Mouse (Mus musculus): ENCODE results near the gene Gm340. TPM values are rescaled to one million over a fixed set of nuclear protein-coding genes. Genes with fewer than 3 reads are reported as not detected.

Gm340 gene
- total RNA-seq, 1 experiment from 2014 or later: 19.7 TPM

DNA sequence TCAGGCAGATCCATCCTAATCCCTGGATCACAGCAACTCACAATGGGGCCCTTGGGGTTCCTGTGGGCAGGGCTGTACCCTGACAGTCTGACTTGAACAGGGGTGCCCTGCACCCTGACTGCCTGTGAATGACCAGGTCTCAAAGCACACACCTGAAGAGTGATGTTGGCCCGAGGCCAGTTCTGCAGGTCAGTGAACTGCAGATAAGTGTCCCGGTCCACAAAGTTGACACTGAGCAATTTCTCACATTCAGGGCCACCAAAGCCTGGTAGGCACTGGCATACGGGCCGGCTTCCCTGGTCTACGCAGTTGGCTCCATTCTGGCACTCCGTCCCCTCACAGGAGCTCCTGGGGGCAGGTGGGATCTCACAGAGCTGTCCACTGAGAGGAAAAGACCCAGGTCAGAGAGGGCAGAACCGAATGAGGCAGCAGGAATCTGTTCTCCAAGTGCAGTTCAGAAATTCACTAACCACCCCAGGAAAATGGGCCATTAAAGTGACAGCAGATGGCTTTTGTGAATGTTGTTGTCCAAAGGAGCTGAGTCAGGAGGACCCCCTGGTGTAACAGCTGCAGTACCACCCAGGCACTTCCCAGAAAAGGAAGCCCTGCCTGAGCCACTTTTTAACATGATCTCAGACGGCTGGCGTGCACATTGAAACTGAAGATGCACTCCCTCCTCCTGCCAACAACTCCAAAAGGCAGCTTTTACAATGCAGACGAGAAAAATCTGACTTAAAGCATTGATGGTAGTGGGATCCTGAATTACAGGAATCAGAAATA is 24.2 kb downstream of the Gm340 start:
- no peak for ATAC-seq (replicated peaks; ENCODE audit: insufficient number of reproducible peaks, low FRiP score, low TSS enrichment, poor library complexity, severe bottlenecking)

DNA sequence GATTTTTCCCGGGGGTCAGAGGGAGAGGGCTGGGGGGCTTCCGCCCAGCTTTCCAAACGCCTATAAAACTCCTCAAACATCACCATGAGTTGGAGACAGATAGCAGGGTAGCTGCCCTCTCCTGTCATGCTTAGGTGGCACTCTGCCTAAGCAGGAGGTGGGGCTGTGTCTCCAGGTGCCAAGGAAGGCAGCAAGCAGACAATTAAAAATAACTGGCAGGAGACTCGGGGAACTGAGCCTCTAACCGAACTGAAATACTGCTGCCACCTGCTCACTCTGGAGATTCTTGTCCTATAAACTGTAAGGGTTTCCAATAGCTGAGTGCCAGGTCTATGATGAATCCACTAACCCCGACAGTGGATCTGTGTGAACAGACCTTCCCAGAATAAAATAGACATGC is 29.5 kb downstream of the Gm340 start:
- ATAC-seq (replicated peaks; ENCODE audit: insufficient number of reproducible peaks, low FRiP score, low TSS enrichment, poor library complexity, severe bottlenecking): no peak

DNA sequence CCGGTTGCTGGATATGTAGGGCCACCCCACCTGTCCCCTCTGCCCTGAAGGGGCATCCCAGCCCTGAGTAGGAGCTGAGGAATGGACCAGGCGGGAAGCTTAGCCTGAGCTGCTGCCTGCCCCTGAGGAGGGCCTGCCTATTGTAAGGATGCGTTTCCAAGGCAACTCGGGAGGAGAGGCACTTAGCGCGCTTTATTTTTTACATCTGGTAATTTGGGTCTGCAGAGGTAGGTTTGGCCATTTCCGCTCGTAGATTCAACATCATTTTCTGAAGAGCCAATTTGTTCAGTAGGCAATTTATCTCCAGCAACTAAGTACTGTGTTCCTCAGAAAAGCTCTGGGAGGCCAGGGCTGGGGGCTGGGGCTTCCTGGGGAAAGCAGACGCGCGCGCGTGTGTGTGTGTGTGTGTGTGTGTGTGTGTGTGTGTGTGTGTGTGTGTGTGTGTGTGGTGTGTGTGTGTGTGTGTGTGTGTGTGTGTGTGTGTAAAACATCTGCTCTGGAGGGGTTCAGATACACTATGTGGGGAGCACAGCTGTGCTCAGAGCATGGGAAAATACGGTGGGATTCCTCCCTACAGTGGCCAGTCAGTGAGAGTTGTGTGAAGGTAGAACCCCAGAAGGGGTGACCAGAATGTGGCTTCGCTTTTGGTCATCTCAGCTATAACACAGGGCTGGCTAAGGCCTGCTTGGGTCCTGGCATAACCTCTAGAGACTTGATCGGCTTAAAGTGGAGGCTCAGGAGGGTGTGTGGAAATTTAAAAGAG is 31.3 kb downstream of the Gm340 start:
- ATAC-seq (replicated peaks; ENCODE audit: insufficient number of reproducible peaks, low FRiP score, low TSS enrichment, poor library complexity, severe bottlenecking): no peak

DNA sequence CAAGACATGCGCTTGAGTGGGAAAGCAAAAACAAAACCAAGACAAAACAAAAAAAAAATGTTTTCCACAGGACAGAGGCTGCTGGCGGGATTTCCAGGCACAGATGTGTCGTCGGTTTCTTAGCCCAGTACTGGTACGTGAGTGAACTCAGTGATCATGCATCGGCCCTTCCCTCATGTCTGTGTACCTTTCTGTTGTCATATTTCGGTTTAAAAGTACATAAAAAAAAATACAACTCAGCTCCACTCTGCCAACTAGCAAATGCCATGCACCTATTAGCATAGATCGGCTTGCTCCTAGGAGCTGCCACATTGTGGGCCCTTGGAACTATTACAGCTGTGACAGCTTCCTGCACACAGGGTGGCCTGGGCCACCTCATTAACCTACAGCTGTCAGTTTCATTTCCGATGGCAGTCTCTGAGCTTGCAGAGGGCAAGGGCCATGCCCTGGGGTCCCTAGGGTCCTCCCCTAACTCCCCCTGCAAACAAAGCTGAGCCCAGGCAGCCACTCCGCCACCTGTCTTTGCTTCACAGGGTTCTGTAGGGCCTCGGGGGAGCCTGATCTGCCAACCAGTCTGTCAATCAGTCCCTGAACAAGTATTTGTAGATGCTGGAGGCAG is 33.5 kb downstream of the Gm340 start:
- ATAC-seq (replicated peaks; ENCODE audit: insufficient number of reproducible peaks, low FRiP score, low TSS enrichment, poor library complexity, severe bottlenecking): no peak

DNA sequence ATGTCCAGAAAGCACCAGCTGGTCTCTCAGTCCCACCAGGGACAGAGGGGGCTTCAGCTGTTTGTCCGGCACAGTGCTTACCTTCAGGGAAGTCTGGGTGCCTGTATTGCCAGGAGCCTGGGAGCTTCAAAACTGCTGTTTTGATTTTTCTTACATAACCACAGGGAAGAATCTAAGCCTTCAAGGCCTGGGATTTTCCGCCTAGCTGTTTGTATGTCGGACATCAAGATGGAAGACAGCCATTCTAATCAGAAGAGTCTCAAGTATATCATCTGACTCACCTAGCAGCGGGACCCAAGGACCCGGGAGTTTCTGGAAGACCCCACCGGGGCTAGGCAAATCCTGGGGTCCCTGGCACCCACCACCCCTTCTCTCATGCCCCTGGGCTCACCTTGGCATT is 34.1 kb downstream of the Gm340 start:
- ATAC-seq (replicated peaks; ENCODE audit: insufficient number of reproducible peaks, low FRiP score, low TSS enrichment, poor library complexity, severe bottlenecking): no peak

DNA sequence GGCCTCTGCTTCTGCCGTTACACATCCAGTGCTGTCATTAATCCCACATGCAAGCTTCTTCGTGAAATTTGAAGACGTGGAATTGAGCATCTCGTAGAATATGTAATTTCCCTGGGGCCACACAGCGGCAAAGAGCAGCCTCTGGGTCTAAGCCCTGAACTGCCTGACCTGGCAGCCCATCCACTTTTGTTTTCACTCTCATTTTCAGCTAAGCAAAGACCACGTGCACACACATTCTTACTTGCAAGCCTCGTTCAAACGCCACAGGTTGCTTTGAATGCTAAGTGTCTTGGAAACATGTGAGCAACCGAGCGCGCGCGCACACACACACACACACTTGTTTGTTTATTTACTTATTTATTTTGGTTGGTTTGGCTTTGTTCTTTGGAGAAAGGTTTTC is 34.9 kb downstream of the Gm340 start:
- ATAC-seq (replicated peaks; ENCODE audit: insufficient number of reproducible peaks, low FRiP score, low TSS enrichment, poor library complexity, severe bottlenecking): no peak

DNA sequence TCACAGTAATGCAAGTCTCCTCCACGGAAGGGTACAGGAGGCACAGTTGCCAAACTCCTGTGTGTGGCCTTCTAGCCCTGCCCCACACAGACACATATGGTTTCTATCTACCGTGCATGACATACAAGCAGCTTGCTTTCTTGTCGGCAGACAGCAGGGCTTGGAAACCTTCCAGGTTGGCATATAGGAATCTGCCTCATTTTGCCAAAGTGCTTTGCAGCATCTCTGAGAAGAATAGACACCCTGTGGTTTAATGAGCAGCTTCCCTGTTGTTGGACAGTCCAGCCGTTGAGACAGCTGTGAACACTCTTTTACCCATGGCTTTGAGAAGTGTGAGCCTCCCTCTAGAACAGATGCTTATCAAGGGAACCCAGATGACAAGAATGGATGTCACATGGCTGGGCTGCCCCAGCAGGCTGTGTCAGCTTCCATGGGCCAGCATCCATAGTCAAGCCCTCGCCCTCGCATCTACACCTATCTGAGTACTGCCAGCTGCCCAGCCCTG is 36.0 kb downstream of the Gm340 start:
- no peak for ATAC-seq (replicated peaks; ENCODE audit: insufficient number of reproducible peaks, low FRiP score, low TSS enrichment, poor library complexity, severe bottlenecking)

DNA sequence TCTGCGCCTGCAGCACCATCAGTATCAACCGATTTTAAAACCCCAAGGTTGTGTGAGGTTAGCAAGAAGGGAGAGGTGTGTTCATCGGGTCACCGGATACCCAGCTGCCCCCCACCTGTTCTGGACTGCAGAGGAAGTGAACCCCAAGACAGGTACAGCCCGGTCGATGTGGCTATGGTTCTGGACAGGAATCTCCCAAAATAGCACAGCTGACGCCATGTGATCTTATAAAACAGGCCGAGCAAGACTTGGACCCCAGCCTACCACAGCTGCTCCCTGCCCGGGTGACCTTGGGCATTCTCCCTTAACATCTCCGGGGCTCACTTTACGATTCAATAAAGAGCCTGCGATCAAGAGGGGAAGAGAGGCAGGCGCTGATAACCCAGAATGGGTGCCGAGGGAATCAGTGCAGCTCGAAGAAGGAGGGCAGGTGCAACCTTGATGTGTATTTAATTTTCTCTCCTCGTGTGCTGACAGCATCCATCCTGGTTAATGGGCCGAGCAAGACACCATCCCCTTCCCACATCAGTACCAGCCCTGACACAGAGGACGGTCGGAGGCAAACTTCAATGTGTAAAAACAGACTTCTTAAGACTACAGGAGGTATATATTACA is 36.7 kb downstream of the Gm340 start:
- no peak for ATAC-seq (replicated peaks; ENCODE audit: insufficient number of reproducible peaks, low FRiP score, low TSS enrichment, poor library complexity, severe bottlenecking)

DNA sequence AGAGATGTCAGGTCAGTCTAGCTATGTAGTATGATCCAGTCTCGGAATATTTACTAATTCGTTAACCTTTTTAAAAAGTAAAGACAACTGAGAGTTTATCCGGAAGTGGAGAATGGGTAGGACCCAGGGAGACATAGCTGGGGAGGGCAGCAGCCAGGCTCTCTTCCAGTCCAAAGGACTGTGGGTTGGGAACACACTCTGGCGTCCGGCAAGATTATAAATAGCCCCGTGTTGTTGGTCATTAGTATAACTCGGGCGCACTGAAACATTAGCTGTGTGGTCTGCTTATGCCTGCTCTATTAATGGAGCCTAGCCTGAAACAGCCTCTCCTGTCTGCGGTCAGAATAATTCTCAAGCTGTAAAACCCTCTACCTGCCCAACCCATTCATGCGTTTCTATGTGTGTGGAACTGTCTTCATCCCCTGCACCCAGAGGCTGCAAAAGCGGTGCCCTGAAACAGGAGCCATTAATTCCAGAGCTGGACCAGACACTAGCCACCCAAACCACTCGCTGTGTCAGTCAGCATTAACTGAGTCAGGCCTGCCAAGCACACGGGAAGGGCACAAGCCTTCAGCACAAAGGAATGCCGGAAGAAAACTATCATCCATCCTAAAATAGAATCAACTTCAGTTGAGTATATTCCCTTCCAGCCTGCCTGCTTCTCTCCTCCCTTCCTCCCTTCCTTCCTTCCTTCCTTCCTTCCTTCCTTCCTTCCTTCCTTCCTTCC is 38.4 kb downstream of the Gm340 start:
- ATAC-seq (replicated peaks; ENCODE audit: insufficient number of reproducible peaks, low FRiP score, low TSS enrichment, poor library complexity, severe bottlenecking): no peak

DNA sequence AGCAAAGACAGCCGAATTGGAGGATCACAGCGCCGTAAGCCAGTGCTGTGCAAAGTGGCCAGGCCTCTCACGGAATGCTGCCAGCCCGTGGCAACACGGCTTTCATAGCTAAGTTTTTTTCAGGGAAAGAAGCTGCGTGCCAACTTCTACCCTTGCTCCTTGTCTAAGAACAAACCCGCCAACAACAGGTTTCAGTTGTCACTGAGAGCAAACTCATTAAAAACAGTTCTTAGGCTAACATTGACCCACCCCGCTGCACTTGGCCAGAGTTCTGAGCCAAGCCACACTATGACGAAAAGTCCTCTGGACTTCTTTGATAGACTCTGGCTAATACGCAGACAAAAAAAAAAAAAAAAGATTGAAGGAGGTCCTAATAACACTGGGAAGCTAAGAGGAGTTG is 46.8 kb downstream of the Gm340 start:
- no peak for ATAC-seq (replicated peaks; ENCODE audit: insufficient number of reproducible peaks, low FRiP score, low TSS enrichment, poor library complexity, severe bottlenecking)

DNA sequence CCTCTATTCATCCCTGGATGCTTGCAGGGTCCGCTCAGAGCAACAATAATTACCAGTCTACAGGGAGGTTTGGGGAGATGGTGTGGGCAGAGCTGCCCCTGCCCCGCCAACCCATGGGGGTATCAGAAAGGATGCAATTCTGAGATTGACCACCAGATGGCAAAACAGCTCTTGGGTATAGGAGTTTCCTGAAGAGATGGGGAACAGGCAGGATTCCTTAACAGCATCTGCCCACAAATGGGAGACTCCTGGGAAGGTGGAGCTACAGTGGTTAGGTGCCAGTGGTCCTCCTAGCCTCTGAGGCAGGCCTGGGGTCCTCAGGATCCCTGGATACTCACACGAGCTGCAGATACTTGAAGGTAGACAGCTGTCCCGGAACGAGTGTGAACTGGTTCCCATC is 47.4 kb downstream of the Gm340 start:
- ATAC-seq (replicated peaks; ENCODE audit: insufficient number of reproducible peaks, low FRiP score, low TSS enrichment, poor library complexity, severe bottlenecking): no peak

DNA sequence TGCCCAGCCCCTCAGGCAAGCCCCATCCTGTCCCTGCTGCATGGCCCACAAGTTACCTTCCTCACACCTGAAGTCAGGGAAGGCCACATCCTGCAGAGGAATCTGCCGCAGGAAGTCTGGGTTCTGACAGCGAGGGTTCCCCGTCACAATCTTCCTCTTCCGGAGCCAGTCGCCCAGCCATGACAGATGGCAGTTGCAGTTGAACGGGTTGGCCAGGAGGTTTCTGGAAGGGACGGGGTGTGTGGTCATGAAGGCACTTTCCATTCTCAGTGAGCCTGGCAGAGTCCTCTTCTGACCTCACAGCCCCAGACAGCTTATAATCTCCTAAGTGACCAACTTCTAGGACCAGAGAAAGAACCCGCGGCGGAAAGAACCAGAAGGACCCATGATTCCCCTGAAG is 51.9 kb downstream of the Gm340 start:
- ATAC-seq (replicated peaks; ENCODE audit: insufficient number of reproducible peaks, low FRiP score, low TSS enrichment, poor library complexity, severe bottlenecking): no peak

DNA sequence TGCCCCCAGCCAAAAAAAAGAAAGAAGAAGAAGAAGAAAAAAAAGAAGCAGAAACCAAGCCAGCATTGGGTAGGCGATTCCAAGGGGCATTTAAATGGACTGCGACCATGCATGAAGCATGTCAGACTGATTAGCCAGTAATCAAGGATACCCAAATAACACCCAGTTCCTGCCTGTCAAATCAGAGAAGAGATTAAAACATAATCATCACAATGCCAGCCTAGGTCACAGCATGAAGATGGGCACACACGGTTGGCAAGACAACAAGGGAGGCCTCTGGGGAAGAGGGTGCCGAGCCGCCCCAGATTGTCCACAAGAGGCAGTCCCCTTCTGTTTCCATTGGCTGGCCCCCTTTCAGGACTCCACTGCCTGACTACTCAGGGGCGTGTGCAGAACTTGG is 52.8 kb downstream of the Gm340 start:
- no peak for ATAC-seq (replicated peaks; ENCODE audit: insufficient number of reproducible peaks, low FRiP score, low TSS enrichment, poor library complexity, severe bottlenecking)

Other genes starting within 250 kb of the Gm340 start
- 216 to 241 TPM (median 224 TPM) in 3 replicates for gene Pik3ap1, start 197.3 kb upstream of the Gm340 start, total RNA-seq (2017)
- 22.1 to 49.2 TPM (median 38.4 TPM) in 3 replicates for gene Lcor, start 99.7 kb upstream of the Gm340 start, total RNA-seq (2017)
- gene Slit1, start 161.3 kb downstream of the Gm340 start, total RNA-seq (2017): not detected in 3 replicates
- gene Arhgap19, start 219.7 kb downstream of the Gm340 start, total RNA-seq (2017): 1.1 to 2.3 TPM (median 1.9 TPM) in 3 replicates
- gene Frat1, start 247.6 kb downstream of the Gm340 start, total RNA-seq (2017): 21.9 to 24.9 TPM (median 22.4 TPM) in 3 replicates